Mouse (Mus musculus) heart, adult 2 months (tissue): ENCODE data around the gene Col15a1. TPM values are rescaled to one million over a fixed set of nuclear protein-coding genes. Genes with fewer than 3 reads are reported as not detected.

Experiments used
- DNase-seq, 2 experiments: peaks; one replicate each; pipeline ENCODE4 v3.0.0; 2021
- H3K27ac ChIP-seq: fragments of 200-600 bp; 2 replicates; pipeline ENCODE4 v1.8.1; 2022
- H3K27me3 ChIP-seq: fragments of 200-500 bp; 2 replicates; pipeline ENCODE4 v1.6.1; 2012; ENCODE audit warnings: mild to moderate bottlenecking, low read length, inconsistent platforms, mixed read lengths; ENCODE audit not compliant: control insufficient read depth, insufficient read depth
- H3K36me3 ChIP-seq: fragments of 200-500 bp; 2 replicates; pipeline ENCODE4 v1.6.1; 2012; ENCODE audit warnings: low read length, inconsistent platforms; ENCODE audit not compliant: control insufficient read depth, insufficient read depth
- H3K4me1 ChIP-seq: fragments of 200-500 bp; 2 replicates; pipeline ENCODE4 v1.6.1; 2011; ENCODE audit warnings: low read length; ENCODE audit not compliant: control insufficient read depth, insufficient read depth
- H3K4me3 ChIP-seq: fragments of 200-600 bp; 2 replicates; pipeline ENCODE4 v1.8.1; 2022
- H3K79me2 ChIP-seq: fragments of 200-500 bp; replicated peaks from 2 replicates; pipeline ENCODE4 v1.6.1; 2012; ENCODE audit warnings: mild to moderate bottlenecking, inconsistent platforms, low read length, moderate library complexity, mixed read lengths; ENCODE audit not compliant: control insufficient read depth, insufficient read depth
- H3K9ac ChIP-seq: fragments of 200-500 bp; 2 replicates; pipeline ENCODE4 v1.6.1; 2012; ENCODE audit warnings: low read depth, mild to moderate bottlenecking, control low read depth, inconsistent platforms, low read length, mixed read lengths
- CTCF ChIP-seq: fragments of 200-600 bp; IDR thresholded peaks from 2 replicates; pipeline ENCODE4 v1.8.1; 2022; ENCODE audit warnings: antibody characterized with exemption, mild to moderate bottlenecking, moderate library complexity
- EP300 ChIP-seq: fragments of 200-500 bp; IDR thresholded peaks from 2 replicates; pipeline ENCODE4 v1.6.1; 2011; ENCODE audit warnings: low read depth, low read length, control low read depth; ENCODE audit not compliant: insufficient read depth
- POLR2A ChIP-seq: fragments of 200-500 bp; IDR thresholded peaks from 2 replicates; pipeline ENCODE4 v1.6.1; 2011; ENCODE audit warnings: mild to moderate bottlenecking, low read depth, low read length, control low read depth; ENCODE audit not compliant: insufficient read depth
- WGBS: fragments of 180-500 bp; shearing (Covaris S2); methylation state at CpG from one replicate; pipeline ENCODE4 v1.1.7; 2018; 5-methylcytosine and 5-hydroxymethylcytosine counted together
- intact Hi-C: fragments of 180-260 bp; cut with DNase I; formaldehyde crosslinking; loops from one replicate; pipeline ENCODE4 v1.15.1; 2025
- polyA plus RNA-seq: library from polyadenylated mRNA; depleted of rRNA; stranded (reverse); fragments of >200 nt; gene quantifications from 2 replicates; pipeline ENCODE4 v1.2.3, GENCODE M21; 2012
- total RNA-seq, 2 experiments: library from RNA; stranded (reverse); gene quantifications; 2 replicates each; pipeline ENCODE4 v1.2.3; 2021

Gene Col15a1
- total and polyA plus RNA-seq, 3 experiments: 36.9 to 97.6 (median 86.4) TPM

GRCm38 (mm10) chr4:47286599-47287147, 78.7 kb downstream of the Col15a1 start:
- Histone ChIP-seq H3K27me3 (no peaks in the 10 kb centered on the region), H3K36me3 (no peaks in the 10 kb centered on the region), H3K4me3 (no peak overlapping the region), H3K27ac (no peak overlapping the region), H3K4me1 (no peaks in the 10 kb centered on the region), H3K9ac (no peak overlapping the region), H3K79me2 (no peaks in the 10 kb centered on the region)
- TF ChIP-seq CTCF (no peak), POLR2A (no peak), EP300 (no peak)
- intact Hi-C loops: no loop called here
- DNase-seq: no peak
- WGBS: 80% methylated on average over 3 of the region's 3 CpGs

GRCm38 (mm10) chr4:47287468-47287867, 79.5 kb downstream of the Col15a1 start:
- no peak for TF ChIP-seq EP300
- TF ChIP-seq POLR2A: no peak
- no peak for TF ChIP-seq CTCF
- no peaks in the 10 kb centered on the region for H3K27me3 ChIP-seq
- no peak overlapping the region for H3K9ac ChIP-seq
- 65% methylated on average over 4 of the region's 4 CpGs for WGBS
- H3K4me1 ChIP-seq: no peaks in the 10 kb centered on the region
- no peak overlapping the region for H3K27ac ChIP-seq
- DNase-seq: no peak
- H3K4me3 ChIP-seq: no peak overlapping the region
- H3K79me2 ChIP-seq: no peaks in the 10 kb centered on the region
- H3K36me3 ChIP-seq: no peaks in the 10 kb centered on the region
- intact Hi-C loops: no loop called here

GRCm38 (mm10) chr4:47288306-47288705, 80.3 kb downstream of the Col15a1 start:
- Histone ChIP-seq H3K36me3 (no peaks in the 10 kb centered on the region), H3K4me3 (no peak overlapping the region), H3K79me2 (no peaks in the 10 kb centered on the region), H3K4me1 (no peaks in the 10 kb centered on the region), H3K9ac (no peak overlapping the region), H3K27ac (no peak overlapping the region), H3K27me3 (no peaks in the 10 kb centered on the region)
- TF ChIP-seq POLR2A: no peak
- no peak for TF ChIP-seq EP300
- no peak for TF ChIP-seq CTCF
- 77% methylated on average over 4 of the region's 4 CpGs for WGBS
- intact Hi-C loops: no loop called here
- no peak for DNase-seq

- Histone ChIP-seq H3K27ac (no peak overlapping the region), H3K4me3 (no peak overlapping the region), H3K9ac (no peak overlapping the region), H3K36me3 (no peaks in the 10 kb centered on the region), H3K79me2 (no peaks in the 10 kb centered on the region), H3K4me1 (peaks cover 1% of the 10 kb centered on the region; the same call in 1 of the 2 replicates), H3K27me3 (no peaks in the 10 kb centered on the region)
- TF ChIP-seq EP300 (no peak), CTCF (no peak), POLR2A (no peak)
- DNase-seq: no peak
- intact Hi-C loops: no loop called here
- 91% methylated on average over 3 of the region's 3 CpGs for WGBS
Measured at GRCm38 (mm10) chr4:47289526-47289925, 81.6 kb downstream of the Col15a1 start.

GRCm38 (mm10) chr4:47290448-47290847, 82.5 kb downstream of the Col15a1 start:
- DNase-seq: no peak
- Histone ChIP-seq H3K9ac (no peak overlapping the region), H3K79me2 (no peaks in the 10 kb centered on the region), H3K4me3 (no peak overlapping the region), H3K36me3 (no peaks in the 10 kb centered on the region), H3K4me1 (peaks cover 1% of the 10 kb centered on the region; the same call in 1 of the 2 replicates), H3K27me3 (no peaks in the 10 kb centered on the region), H3K27ac (no peak overlapping the region)
- TF ChIP-seq CTCF: no peak
- TF ChIP-seq EP300: no peak
- no peak for TF ChIP-seq POLR2A
- intact Hi-C loops: loop anchor here (5.0 kb wide), 1 partner anchor 107 kb away; no protein-coding TSS in a partner anchor
- 75% methylated on average over 2 of the region's 2 CpGs for WGBS

- no peaks in the 10 kb centered on the region for H3K36me3 ChIP-seq
- peaks cover 4% of the 10 kb centered on the region for H3K4me1 ChIP-seq
- no peak overlapping the region for H3K9ac ChIP-seq
- 83% methylated on average over 1 of the region's 1 CpGs for WGBS
- no peak for DNase-seq
- no peaks in the 10 kb centered on the region for H3K27me3 ChIP-seq
- H3K79me2 ChIP-seq: no peaks in the 10 kb centered on the region
- H3K4me3 ChIP-seq: no peak overlapping the region
- no peak overlapping the region for H3K27ac ChIP-seq
- peak; percentile 9; the same call in 1 of the 2 replicates for TF ChIP-seq CTCF
- no peak for TF ChIP-seq POLR2A
- intact Hi-C loops: loop anchor here (5.0 kb wide), 1 partner anchor 106 kb away; no protein-coding TSS in a partner anchor
Measured at GRCm38 (mm10) chr4:47291013-47291412, 83.1 kb downstream of the Col15a1 start.
